Mouse (Mus musculus) ES-Bruce4 (cell line): ENCODE data around the gene Brsk2. TPM values are rescaled to one million over a fixed set of nuclear protein-coding genes. Genes with fewer than 3 reads are reported as not detected.

Experiments
- H3K27ac ChIP-seq: 2 replicates; pipeline ENCODE4 v1.5.1; 2012; ENCODE audit warnings: low read length, inconsistent platforms; ENCODE audit not compliant: insufficient read depth
- H3K27me3 ChIP-seq: 2 replicates; pipeline ENCODE4 v1.6.1; 2012; ENCODE audit warnings: mild to moderate bottlenecking, low read length, inconsistent platforms; ENCODE audit not compliant: control insufficient read depth, poor library complexity, insufficient read depth, severe bottlenecking
- H3K36me3 ChIP-seq: 2 replicates; pipeline ENCODE4 v1.6.1; 2012; ENCODE audit warnings: inconsistent platforms, mild to moderate bottlenecking, low read length, moderate library complexity; ENCODE audit not compliant: control insufficient read depth, poor library complexity, insufficient read depth, severe bottlenecking
- H3K4me1 ChIP-seq: one replicate; pipeline ENCODE4 v1.8.1; 2011; ENCODE audit warnings: low read length; ENCODE audit not compliant: control insufficient read depth, insufficient read depth
- H3K4me3 ChIP-seq: 2 replicates; pipeline ENCODE4 v1.5.1; 2011; ENCODE audit warnings: low read depth, mild to moderate bottlenecking, low read length
- H3K9ac ChIP-seq: 2 replicates; pipeline ENCODE4 v1.6.1; 2012; ENCODE audit warnings: low read depth, mild to moderate bottlenecking, inconsistent platforms; ENCODE audit not compliant: poor library complexity, severe bottlenecking
- H3K9me3 ChIP-seq: replicated peaks from 2 replicates; pipeline ENCODE4 v1.6.1; 2012; ENCODE audit warnings: mild to moderate bottlenecking, low read length, inconsistent platforms; ENCODE audit not compliant: control insufficient read depth, poor library complexity, insufficient read depth, severe bottlenecking
- CTCF ChIP-seq: IDR thresholded peaks from one replicate; pipeline ENCODE4 v1.8.1; 2011; ENCODE audit warnings: low read depth, low read length
- EP300 ChIP-seq: IDR thresholded peaks from 2 replicates; pipeline ENCODE4 v1.6.1; 2011; ENCODE audit warnings: low read depth, low read length; ENCODE audit not compliant: insufficient read depth
- POLR2A ChIP-seq: IDR thresholded peaks from one replicate; pipeline ENCODE4 v1.8.1; 2011; ENCODE audit warnings: low read length; ENCODE audit not compliant: insufficient read depth
- polyA plus RNA-seq: library from polyadenylated mRNA; stranded (reverse); fragments of >200 nt; gene quantifications from 2 replicates; pipeline ENCODE4 v1.2.4, GENCODE M21; 2011; ENCODE audit warnings: low read depth; ENCODE audit not compliant: missing spikeins, insufficient read depth, insufficient read length

Brsk2 gene
- polyA plus RNA-seq, 1 experiment, result 0.75 TPM

DNA sequence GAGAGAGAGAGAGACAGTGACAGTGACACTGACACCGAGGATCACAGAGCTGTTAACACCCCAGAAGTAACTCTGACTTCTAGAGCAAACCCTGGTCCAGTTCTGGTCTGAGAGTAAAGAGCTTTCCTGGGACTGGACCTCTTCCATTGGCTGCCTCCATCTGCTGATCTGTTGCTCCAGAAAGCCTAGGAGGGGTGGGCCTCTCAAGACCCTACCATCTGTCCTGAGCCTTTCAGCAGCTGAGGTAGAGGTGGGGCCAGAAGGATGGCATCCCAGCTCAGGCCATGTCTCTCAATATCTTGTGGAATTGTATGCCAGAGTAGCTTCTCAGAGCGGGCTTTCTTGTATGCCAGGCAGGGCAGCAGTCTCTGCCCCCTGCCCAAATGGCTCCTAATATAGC, 8.7 kb downstream of the Brsk2 start:
- no peaks in the 10 kb centered on the region for H3K9me3 ChIP-seq
- H3K4me3 ChIP-seq, result no peak overlapping the region
- H3K4me1 ChIP-seq, result no peaks in the 10 kb centered on the region
- no peaks in the 10 kb centered on the region for H3K36me3 ChIP-seq
- H3K27me3 ChIP-seq, result no peaks in the 10 kb centered on the region
- no peak overlapping the region for H3K27ac ChIP-seq
- H3K9ac ChIP-seq, result no peak overlapping the region
- TF ChIP-seq EP300, result no peak
- no peak for TF ChIP-seq POLR2A
- TF ChIP-seq CTCF, result no peak

DNA sequence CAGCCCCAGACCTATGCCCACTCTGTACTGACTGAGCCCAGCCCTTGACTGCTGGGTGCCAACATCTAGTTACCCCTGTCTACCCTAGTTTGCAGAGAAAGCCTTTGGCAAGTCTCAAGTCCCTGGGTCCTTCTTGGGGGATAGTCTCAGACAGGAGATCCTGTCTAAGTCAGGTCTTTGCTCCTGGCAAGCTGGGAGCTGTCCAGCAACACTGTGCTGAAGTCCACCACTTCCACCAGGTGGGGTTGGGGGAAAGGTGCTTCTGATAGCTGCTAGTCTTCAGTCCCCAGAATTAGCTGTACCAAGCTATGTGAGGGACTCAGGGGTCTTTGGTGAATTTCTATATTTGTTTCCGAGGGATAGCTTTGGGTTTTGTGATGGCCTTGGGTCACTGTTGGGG, 9.6 kb downstream of the Brsk2 start:
- Histone ChIP-seq H3K36me3 (no peaks in the 10 kb centered on the region), H3K9ac (no peak overlapping the region), H3K4me3 (no peak overlapping the region), H3K27me3 (no peaks in the 10 kb centered on the region), H3K9me3 (no peaks in the 10 kb centered on the region), H3K4me1 (no peaks in the 10 kb centered on the region), H3K27ac (no peak overlapping the region)
- TF ChIP-seq POLR2A (no peak), CTCF (no peak), EP300 (no peak)

DNA sequence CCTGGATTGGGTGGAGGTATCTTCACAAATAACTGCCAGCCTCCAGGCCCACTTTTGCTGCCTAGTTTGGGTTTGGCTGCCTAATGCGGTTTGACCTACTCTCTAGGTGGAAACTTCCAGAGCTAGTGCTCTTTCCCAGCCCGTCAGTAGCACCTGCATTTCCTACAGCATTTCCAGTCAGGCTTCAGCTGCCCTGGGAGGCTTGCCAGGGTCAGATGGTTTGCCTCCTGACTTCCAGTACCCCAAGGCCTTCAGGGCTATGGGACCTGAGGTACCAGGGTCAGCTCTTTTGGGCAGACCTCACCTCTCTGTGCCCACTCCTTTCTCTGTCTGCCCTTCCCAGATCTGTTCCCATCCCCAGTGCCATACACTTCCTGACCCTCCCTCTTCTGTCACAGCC, 11.4 kb downstream of the Brsk2 start:
- Histone ChIP-seq H3K36me3 (no peaks in the 10 kb centered on the region), H3K4me3 (no peak overlapping the region), H3K9ac (no peak overlapping the region), H3K27ac (no peak overlapping the region), H3K4me1 (no peaks in the 10 kb centered on the region), H3K27me3 (no peaks in the 10 kb centered on the region), H3K9me3 (no peaks in the 10 kb centered on the region)
- no peak for TF ChIP-seq POLR2A
- TF ChIP-seq EP300, result no peak
- TF ChIP-seq CTCF, result no peak

DNA sequence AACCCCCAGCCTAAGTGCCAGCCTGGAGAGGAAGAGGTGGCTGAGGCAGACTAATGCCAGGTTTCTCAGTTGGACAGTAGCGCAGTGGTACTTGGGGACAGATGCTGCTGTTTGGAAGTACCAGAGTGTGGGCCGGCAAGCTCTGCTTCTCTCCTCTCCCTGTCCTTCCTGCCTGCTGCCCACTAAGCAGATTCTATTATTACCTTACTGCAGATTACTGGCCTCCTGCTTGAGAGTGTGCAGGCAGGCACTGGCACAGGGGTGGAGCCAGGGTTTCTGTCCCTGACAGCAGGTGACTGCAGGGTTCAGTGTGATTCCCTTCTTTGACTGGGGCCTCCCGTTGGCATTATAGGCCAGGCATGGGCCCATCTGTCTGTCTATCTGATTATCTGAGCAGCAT, 11.9 kb downstream of the Brsk2 start:
- no peaks in the 10 kb centered on the region for H3K36me3 ChIP-seq
- H3K4me1 ChIP-seq, result no peaks in the 10 kb centered on the region
- no peaks in the 10 kb centered on the region for H3K27me3 ChIP-seq
- TF ChIP-seq EP300 (no peak), CTCF (no peak), POLR2A (no peak)
- H3K9me3 ChIP-seq, result no peaks in the 10 kb centered on the region
- H3K27ac ChIP-seq, result no peak overlapping the region
- no peak overlapping the region for H3K9ac ChIP-seq
- H3K4me3 ChIP-seq, result no peak overlapping the region

DNA sequence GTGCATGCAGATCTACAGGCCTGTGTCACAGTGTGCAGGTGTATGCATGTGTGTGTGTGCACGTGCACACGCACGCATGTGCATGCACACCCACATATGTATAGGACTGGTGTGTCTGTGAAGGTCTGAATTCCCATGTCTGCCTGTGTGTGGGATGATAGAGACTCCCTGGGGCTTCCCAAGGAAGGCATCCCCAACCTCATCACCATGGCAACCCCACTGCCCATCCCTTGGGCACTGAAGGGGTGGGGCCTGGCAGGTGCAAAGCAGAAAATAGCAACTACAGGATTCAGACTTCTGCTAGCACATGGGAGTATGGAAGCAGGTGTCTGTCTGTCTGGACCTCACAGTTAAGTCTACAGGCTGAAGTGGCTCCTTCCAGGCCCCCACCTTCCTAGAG, 13.0 kb downstream of the Brsk2 start:
- H3K4me3 ChIP-seq, result no peak overlapping the region
- no peaks in the 10 kb centered on the region for H3K9me3 ChIP-seq
- no peak overlapping the region for H3K27ac ChIP-seq
- no peaks in the 10 kb centered on the region for H3K27me3 ChIP-seq
- H3K9ac ChIP-seq, result no peak overlapping the region
- no peak for TF ChIP-seq EP300
- TF ChIP-seq CTCF, result no peak
- TF ChIP-seq POLR2A, result no peak
- no peaks in the 10 kb centered on the region for H3K36me3 ChIP-seq
- H3K4me1 ChIP-seq, result no peaks in the 10 kb centered on the region

DNA sequence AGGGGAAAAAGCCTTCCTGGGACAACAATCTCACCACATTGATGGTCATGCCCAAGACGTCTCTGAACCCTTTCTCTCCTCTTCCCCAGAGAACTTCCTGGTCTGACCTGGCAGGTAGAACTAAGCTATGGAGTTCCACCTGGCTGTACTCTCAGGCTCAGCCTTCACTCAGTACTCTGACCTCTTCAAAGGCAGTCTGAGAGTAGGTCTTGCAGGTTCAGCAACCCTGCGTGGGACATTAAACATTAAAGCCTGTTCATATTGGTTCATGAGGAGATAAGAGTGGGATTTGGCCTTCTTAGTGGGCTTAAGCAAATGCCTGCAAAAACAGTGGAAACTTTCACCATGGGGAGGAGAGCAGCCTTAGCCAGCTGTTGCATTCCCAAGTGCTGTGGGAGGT, 16.7 kb downstream of the Brsk2 start:
- no peak overlapping the region for H3K27ac ChIP-seq
- H3K9ac ChIP-seq, result no peak overlapping the region
- H3K9me3 ChIP-seq, result no peaks in the 10 kb centered on the region
- no peaks in the 10 kb centered on the region for H3K4me1 ChIP-seq
- no peaks in the 10 kb centered on the region for H3K36me3 ChIP-seq
- H3K4me3 ChIP-seq, result no peak overlapping the region
- H3K27me3 ChIP-seq, result no peaks in the 10 kb centered on the region
- TF ChIP-seq CTCF (no peak), EP300 (no peak), POLR2A (no peak)
